Mouse (Mus musculus): Measurements from ENCODE around the gene Med16.

DNA sequence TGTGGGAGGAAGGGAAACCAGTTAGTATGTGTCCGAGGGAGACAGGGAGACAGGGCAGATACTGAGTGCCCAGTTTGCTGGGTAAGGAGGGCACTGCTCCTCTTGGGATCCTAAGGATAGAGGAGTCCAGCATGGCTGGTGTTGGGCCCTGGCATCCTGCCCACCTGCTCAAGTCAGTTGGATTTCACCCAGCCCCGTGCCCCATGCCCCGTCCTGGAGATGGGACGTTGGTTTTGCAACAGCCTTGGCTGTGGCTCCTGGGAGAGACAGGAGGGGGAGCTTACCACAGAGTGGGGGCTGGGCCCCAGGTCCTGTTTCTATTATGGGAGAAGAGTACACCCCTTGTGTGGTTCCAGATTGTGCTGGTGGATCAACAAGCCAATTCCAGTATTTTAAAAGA is 24.3 kb downstream of the Med16 start:
- TF ChIP-seq CTCF (IDR thresholded peaks at IDR 0.05; ENCODE audit: low read depth) (no peak; the same call in 1 of the 2 replicates), EP300 (IDR thresholded peaks at IDR 0.05; ENCODE audit: low read depth) (no peak)

Data from heart, postnatal 0 days (tissue).